Mouse (Mus musculus) embryonic facial prominence, embryonic 12.5 days (tissue): Measurements from ENCODE around the gene Duxf3. TPM values are rescaled to one million over a fixed set of nuclear protein-coding genes. Genes with fewer than 3 reads are reported as not detected.

Experiments
- polyA plus RNA-seq: library from polyadenylated mRNA; unstranded; fragments of >200 nt; fragmentation: Nextera tagmentation; extraction: Ambion mirVana; gene quantifications from 2 replicates; pipeline ENCODE4 v1.2.1, GENCODE M21; 2016

The Duxf3 gene
- polyA plus RNA-seq, 1 experiment from 2014 or later = not detected

Other genes starting within 250 kb of the Duxf3 start
- not detected in 2 replicates for gene AW822073, start 7.7 kb downstream of the Duxf3 start, polyA plus RNA-seq
- gene Gm4981, start 4.0 kb upstream of the Duxf3 start, polyA plus RNA-seq = not detected in 2 replicates
- gene Gcc2, start 22.8 kb upstream of the Duxf3 start, polyA plus RNA-seq = 64.5 and 64.6 TPM in 2 replicates
- 120 and 126 TPM in 2 replicates for gene Lims1, start 90.8 kb upstream of the Duxf3 start, polyA plus RNA-seq
- gene Ranbp2, start 214.2 kb upstream of the Duxf3 start, polyA plus RNA-seq = 26.8 and 28.6 TPM in 2 replicates